Mouse (Mus musculus) brain, embryonic 14.5 days (tissue): ENCODE data around the gene Pex5. TPM values are rescaled to one million over a fixed set of nuclear protein-coding genes. Genes with fewer than 3 reads are reported as not detected.
"Not testable (repeated sequence)": the region's sequence is repeated elsewhere in the genome, so short reads cannot be mapped to it uniquely, and the experiment has no call there.

Experiments
- DNase-seq: peaks from one replicate; pipeline ENCODE4 v3.0.0-alpha.2; 2011; ENCODE audit warnings: low read depth
- CTCF ChIP-seq: fragments of 200-500 bp; IDR thresholded peaks from 2 replicates; pipeline ENCODE4 v1.5.1; 2012; ENCODE audit warnings: inconsistent platforms, mild to moderate bottlenecking, moderate library complexity, borderline replicate concordance; ENCODE audit not compliant: insufficient read depth, insufficient read length; ENCODE audit errors: extremely low read depth
- POLR2A ChIP-seq: fragments of 200-500 bp; IDR thresholded peaks from 2 replicates; pipeline ENCODE4 v1.6.1; 2012; ENCODE audit warnings: mild to moderate bottlenecking, inconsistent platforms, borderline replicate concordance; ENCODE audit not compliant: poor library complexity, insufficient read depth, insufficient read length, severe bottlenecking; ENCODE audit errors: extremely low read depth
- polyA plus RNA-seq: library from polyadenylated mRNA; depleted of rRNA; stranded (reverse); fragments of >200 nt; gene quantifications from 2 replicates; pipeline ENCODE4 v1.2.3, GENCODE M21; 2012

Pex5 gene
- polyA plus RNA-seq, 1 experiment, result 81.1 TPM

DNA sequence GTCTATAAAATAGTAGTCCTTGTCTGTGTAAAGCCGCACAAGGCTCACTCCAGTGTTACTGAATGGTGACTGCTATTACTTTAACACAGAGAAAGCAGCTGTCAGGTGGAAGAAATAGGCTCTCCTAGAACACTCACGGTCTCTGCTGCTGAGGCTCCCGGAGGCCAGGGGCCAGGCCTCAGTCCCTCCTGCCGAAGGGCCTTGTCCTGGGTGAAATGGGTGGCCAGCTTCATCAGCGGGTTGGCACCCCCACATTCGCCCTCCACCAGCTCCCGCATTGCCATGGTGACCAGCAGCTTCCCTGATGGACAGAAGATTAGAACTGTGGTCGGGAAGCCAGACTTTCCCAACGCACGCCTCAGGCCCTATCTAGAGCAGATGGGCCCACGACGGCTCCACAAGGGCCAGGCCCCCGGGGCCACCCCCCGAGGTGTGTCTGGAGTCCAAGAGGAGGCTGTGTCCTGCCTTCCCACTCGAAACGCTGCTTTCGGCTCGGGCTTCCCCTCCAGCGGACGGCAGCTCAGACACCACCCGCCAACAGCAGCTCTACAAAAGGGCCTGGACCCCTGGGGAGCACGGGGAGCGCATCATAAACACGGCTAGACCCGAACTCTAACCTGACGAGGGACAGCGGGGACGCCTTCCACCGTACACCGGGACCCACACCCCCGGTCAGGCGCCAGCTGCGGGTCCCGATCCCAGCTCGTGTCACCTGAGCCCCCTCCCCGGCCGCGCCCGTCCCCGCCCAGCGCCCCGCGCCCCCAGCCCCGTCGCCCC is 529 bp downstream of the Pex5 start:
- TF ChIP-seq POLR2A (no peak), CTCF (no peak)
- DNase-seq, result peak; percentile 68

DNA sequence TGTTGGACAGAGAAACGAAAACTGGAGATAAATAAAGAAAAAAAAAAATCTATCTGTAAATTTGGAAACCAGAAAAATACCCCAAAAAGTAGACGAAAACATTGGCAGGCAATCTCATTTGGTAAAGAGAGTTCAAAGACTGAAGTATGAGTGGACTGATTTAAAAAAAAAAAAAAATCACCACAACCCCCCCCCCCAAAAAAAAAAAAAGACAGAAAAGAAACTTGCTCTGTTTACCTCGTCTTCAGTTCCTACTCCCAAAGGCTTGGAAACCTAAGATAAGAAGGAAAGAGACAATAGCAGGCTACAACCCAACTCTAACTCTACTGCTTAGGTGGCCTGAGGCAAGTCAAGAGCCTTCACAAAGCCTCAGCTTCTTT is 1.1 kb downstream of the Pex5 start:
- no peak for TF ChIP-seq POLR2A
- TF ChIP-seq CTCF, result no peak
- no peak for DNase-seq

DNA sequence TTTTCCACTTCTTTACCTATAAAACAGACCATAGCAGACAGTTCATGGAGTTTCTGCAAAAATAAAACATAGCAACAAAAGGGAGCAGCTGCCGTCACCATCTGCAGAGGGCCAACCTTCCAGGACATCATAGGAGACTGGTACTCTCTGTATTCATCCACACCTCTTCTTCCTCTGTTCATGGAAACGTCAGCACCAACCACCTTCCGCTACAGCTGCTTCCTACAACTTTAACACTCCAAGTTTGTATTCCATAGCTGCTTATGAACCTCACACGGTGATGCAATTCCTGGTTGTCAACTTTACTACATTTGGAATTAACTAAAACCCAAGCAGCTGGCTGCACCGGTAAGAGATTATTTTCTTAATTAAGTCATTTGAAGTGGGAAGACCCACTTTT is 6.5 kb downstream of the Pex5 start:
- TF ChIP-seq POLR2A, result no peak
- no peak for TF ChIP-seq CTCF
- no peak for DNase-seq

DNA sequence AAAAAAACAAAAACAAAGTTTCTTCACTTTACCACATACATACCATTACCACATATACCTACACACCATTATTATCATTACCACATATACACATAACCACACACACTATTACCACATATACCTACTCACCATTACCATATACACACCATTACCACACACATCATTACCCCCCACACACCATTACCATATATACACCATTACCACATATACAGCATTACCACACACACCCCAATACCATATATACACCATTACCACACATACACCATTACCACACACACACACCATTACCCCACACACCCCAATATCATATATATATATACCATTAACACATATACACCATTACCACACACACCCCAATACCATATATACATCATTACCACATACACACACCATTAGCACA is 7.7 kb downstream of the Pex5 start:
- TF ChIP-seq CTCF (no peak), POLR2A (no peak)
- DNase-seq, result no peak

DNA sequence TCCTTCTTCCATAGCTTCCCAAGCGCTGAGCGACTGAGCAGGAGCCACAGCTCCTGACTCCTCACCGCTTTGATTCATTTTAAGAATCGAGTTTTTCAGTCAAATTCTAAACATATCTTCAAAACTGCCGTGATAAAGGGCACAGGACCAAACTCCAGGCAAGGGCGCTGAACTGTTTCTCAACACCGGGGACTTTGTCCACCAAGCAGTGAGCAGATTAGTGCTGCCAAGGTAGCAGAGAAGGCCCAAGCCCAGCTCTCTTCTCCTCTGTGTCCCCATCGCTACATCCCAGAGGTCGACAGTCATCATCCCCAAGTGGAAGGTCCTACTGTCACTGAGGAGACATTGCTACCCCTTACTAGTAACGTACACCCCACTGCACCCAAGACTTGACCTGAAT is 8.5 kb downstream of the Pex5 start:
- no peak for TF ChIP-seq CTCF
- TF ChIP-seq POLR2A, result no peak
- DNase-seq, result no peak

GRCm38 (mm10) chr6:124399738-124400137 is 15.1 kb downstream of the Pex5 start:
- TF ChIP-seq POLR2A (no peak), CTCF (no peak)
- DNase-seq, result no peak

DNA sequence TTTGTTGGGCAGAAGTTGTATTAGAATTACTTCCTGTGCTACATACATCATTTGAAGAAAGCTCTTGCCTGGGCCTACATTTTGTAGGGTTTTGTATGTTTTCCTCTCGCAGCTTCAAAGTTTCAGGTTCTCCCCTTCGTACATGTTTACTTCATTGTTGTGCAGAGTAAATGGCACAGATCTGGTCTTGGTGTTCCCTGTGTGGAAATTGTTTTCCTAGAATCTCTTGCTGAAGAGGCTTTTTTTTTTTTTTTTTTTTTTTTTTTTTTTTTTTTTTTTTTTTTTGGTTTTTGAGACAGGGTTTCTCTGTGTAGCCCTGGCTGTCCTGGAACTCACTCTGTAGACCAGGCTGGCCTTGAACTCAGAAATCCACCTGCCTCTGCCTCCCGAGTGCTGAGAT is 19.9 kb downstream of the Pex5 start:
- DNase-seq, result not testable (repeated sequence)

GRCm38 (mm10) chr6:124380142-124380541 is 34.7 kb downstream of the Pex5 start:
- DNase-seq, result no peak

GRCm38 (mm10) chr6:124379331-124379730 is 35.5 kb downstream of the Pex5 start:
- TF ChIP-seq POLR2A, result no peak
- TF ChIP-seq CTCF, result peak; percentile 65; the same call in 1 of the 2 replicates
- peak; percentile 65 for DNase-seq

More at GRCm38 (mm10) chr6:124380142-124380541, 34.7 kb downstream of the Pex5 start:
- no peak for TF ChIP-seq CTCF
- TF ChIP-seq POLR2A, result no peak

DNA sequence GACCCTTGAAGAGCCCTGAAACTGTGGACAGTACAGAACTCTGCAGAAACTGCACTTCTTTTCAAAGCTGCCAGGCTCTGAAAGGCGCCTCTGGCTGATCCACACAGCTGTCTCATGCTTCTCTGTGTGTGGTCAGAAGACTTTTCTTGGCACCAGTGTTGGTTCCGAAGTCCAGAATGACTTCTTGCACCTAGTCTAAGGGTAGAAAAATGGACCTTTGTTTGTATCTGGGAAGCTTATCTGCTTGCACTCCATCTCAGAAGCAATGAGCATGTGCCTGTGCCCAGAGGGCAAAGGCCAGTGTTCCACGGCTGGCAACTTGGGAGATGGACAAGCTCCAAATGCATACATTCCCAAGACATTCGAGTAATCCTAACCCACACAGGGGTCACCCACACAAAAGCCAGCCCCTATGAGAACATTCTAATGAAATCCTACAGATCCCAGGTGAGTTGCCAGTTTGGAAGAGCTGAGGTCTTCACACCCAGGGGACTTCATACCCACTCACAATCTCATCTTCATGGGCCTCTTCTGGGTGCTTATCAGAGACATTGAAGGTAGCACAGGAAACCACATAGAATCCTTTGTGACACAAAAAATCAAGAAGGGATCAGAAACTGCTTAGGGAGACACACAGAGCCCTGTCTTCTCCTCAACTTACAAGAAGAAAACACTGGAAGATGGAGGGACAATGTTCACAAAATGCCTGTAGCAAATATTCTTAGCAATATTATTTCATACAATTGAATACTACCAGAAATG is 37.2 kb downstream of the Pex5 start:
- TF ChIP-seq CTCF (no peak), POLR2A (no peak)
- DNase-seq, result no peak

GRCm38 (mm10) chr6:124376311-124376710 is 38.6 kb downstream of the Pex5 start:
- TF ChIP-seq POLR2A, result no peak
- TF ChIP-seq CTCF, result no peak
- no peak for DNase-seq

- no peak for DNase-seq
- TF ChIP-seq POLR2A, result no peak
- no peak for TF ChIP-seq CTCF
Measured at GRCm38 (mm10) chr6:124375435-124375884, 39.4 kb downstream of the Pex5 start.
